Mouse (Mus musculus) liver, adult 2 months (tissue): ENCODE measurements around the gene Trabd2b. TPM values are rescaled to one million over a fixed set of nuclear protein-coding genes. Genes with fewer than 3 reads are reported as not detected.

ENCODE experiments used
- DNase-seq: peaks from one replicate; pipeline ENCODE4 v3.0.0-alpha.2; 2011; ENCODE audit warnings: low read depth, low spot score; ENCODE audit errors: extremely low read depth
- H3K27ac ChIP-seq: fragments of 200-500 bp; replicated peaks from 2 replicates; pipeline ENCODE4 v1.5.1; 2012; ENCODE audit warnings: low read depth, mild to moderate bottlenecking, control low read depth, inconsistent platforms, low read length; ENCODE audit not compliant: insufficient read depth
- H3K27me3 ChIP-seq: fragments of 200-500 bp; 2 replicates; pipeline ENCODE4 v1.6.1; 2012; ENCODE audit warnings: mild to moderate bottlenecking, moderate library complexity, low read length, inconsistent platforms; ENCODE audit not compliant: control insufficient read depth, insufficient read depth
- H3K36me3 ChIP-seq: fragments of 200-500 bp; 2 replicates; pipeline ENCODE4 v1.6.1; 2012; ENCODE audit warnings: low read length, inconsistent platforms; ENCODE audit not compliant: control insufficient read depth, insufficient read depth
- H3K4me1 ChIP-seq: fragments of 200-500 bp; 2 replicates; pipeline ENCODE4 v1.6.1; 2011; ENCODE audit warnings: low read length; ENCODE audit not compliant: control insufficient read depth, insufficient read depth
- H3K4me3 ChIP-seq: fragments of 200-500 bp; 2 replicates; pipeline ENCODE4 v1.5.1; 2011; ENCODE audit warnings: low read depth, mild to moderate bottlenecking, control low read depth, low read length, moderate library complexity; ENCODE audit not compliant: insufficient read depth
- H3K79me2 ChIP-seq: fragments of 200-500 bp; 2 replicates; pipeline ENCODE4 v1.6.1; 2012; ENCODE audit warnings: inconsistent platforms, mild to moderate bottlenecking, low read length, moderate library complexity; ENCODE audit not compliant: control insufficient read depth, insufficient read depth
- H3K9ac ChIP-seq: fragments of 200-500 bp; 2 replicates; pipeline ENCODE4 v1.6.1; 2012; ENCODE audit warnings: low read depth, mild to moderate bottlenecking, control low read depth, inconsistent platforms, low read length
- CTCF ChIP-seq: fragments of 200-500 bp; IDR thresholded peaks from 2 replicates; pipeline ENCODE4 v1.5.1; 2011; ENCODE audit warnings: low read depth, low read length, control low read depth
- POLR2A ChIP-seq: fragments of 200-500 bp; IDR thresholded peaks from 2 replicates; pipeline ENCODE4 v1.6.1; 2011; ENCODE audit warnings: low read length, control low read depth; ENCODE audit not compliant: insufficient read depth; ENCODE audit errors: extremely low read depth
- WGBS: fragments of 180-500 bp; shearing (Covaris S2); methylation state at CpG from one replicate; pipeline ENCODE4 v1.1.7; 2018; 5-methylcytosine and 5-hydroxymethylcytosine counted together
- polyA plus RNA-seq: library from polyadenylated mRNA; depleted of rRNA; stranded (reverse); fragments of >200 nt; gene quantifications from 2 replicates; pipeline ENCODE4 v1.2.3, GENCODE M21; 2012
- total RNA-seq: library from RNA; depleted of rRNA; stranded (reverse); fragments of >200 nt; gene quantifications from 2 replicates; pipeline ENCODE4 v1.2.3, GENCODE M21; 2014

Gene Trabd2b
- total and polyA plus RNA-seq, 2 experiments, result 0.09 to 0.10 TPM

DNA sequence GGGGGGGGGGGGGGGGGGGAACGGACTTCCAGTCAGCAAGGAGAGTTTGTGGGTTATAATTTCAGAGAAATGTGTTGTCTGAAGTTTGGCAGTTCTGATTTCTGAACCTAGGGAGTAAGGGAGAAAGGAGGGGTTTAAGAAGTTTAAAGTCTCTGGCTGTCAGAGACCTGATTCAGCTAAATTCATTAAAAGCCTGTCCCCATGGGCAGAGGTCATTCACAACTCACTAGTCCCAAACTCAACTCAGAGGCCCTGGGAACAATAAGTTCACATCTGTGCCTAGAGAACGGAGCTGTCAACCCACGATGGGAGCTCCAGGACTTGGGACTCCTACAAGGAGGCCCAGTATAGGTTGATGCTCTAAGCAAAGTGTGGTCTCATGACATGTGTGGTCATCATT lies 3.5 kb downstream of the Trabd2b start:
- 73% methylated on average over 3 of the region's 3 CpGs for WGBS

DNA sequence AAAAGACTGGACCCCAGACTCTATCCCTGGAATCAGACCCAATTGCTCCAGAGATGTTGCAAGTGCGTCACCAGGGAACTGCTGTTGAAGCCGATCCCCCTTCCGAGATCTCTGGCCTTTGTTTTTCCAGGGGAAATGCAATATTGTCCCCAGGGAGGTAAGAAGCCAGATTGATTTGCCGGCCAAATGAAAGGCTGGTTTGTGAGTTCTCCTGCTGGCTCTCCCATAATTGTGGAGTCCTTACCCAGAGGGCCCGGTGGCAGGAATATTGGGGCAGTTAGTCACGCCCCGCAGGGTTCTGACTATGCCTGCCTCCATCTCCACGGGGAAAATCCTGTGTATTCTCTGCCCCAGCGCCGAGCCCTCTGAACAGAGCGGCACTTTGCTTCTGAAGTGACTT lies 3.9 kb downstream of the Trabd2b start:
- Histone ChIP-seq H3K9ac (no peak overlapping the region), H3K27me3 (peaks cover 7% of the 10 kb centered on the region; the same call in 1 of the 2 replicates), H3K79me2 (no peaks in the 10 kb centered on the region), H3K4me1 (no peaks in the 10 kb centered on the region), H3K4me3 (no peak overlapping the region), H3K36me3 (no peaks in the 10 kb centered on the region), H3K27ac (no peak overlapping the region)
- 40% methylated on average over 11 of the region's 11 CpGs for WGBS
- TF ChIP-seq CTCF (no peak), POLR2A (no peak)
- no peak for DNase-seq

More for the DNA sequence above, 3.5 kb downstream of the Trabd2b start:
- no peak for DNase-seq
- peaks cover 7% of the 10 kb centered on the region; the same call in 1 of the 2 replicates for H3K27me3 ChIP-seq
- H3K79me2 ChIP-seq, result no peaks in the 10 kb centered on the region
- H3K27ac ChIP-seq, result no peak overlapping the region
- H3K36me3 ChIP-seq, result no peaks in the 10 kb centered on the region
- TF ChIP-seq POLR2A, result no peak
- TF ChIP-seq CTCF, result no peak
- no peak overlapping the region for H3K9ac ChIP-seq
- H3K4me3 ChIP-seq, result no peak overlapping the region
- H3K4me1 ChIP-seq, result no peaks in the 10 kb centered on the region

DNA sequence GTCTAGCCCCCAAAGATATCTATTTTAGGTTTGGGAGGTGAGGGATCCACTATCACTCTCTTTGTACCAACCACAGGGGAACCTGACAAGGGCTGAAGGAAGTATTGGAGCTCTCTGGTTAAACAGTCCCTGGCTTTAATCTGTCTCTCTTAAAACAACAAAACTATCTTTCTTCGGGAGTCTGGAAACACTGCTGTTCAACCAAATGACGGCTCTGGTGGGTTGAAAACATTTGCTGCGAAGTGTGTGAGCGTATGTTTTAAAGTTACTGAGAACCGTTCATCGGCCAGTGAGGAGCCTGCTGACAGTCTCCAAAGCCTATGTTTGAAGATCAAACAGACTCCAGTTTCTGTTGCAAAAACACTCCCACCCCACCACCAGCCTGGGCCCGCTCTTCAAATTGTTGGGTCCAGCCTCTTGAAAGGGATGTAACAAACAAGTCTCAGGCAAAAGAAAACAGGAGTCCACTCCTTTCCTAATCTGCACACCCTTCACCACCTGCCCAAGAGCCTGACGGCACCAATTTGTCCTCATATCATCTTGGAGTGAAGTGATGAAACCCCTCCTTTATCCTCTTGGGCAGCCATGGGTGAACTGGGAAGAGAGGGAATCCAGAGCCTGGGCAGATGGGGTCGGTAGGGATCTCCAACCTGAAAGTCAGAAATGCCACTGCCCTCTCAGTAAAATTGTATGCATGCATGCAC lies 4.6 kb downstream of the Trabd2b start:
- Histone ChIP-seq H3K79me2 (no peaks in the 10 kb centered on the region), H3K27ac (no peak overlapping the region), H3K4me3 (no peak overlapping the region), H3K27me3 (peaks cover 7% of the 10 kb centered on the region; the same call in 1 of the 2 replicates), H3K4me1 (no peaks in the 10 kb centered on the region), H3K9ac (no peak overlapping the region), H3K36me3 (no peaks in the 10 kb centered on the region)
- DNase-seq, result no peak
- no peak for TF ChIP-seq CTCF
- TF ChIP-seq POLR2A, result no peak
- WGBS, result 29% methylated on average over 9 of the region's 9 CpGs

DNA sequence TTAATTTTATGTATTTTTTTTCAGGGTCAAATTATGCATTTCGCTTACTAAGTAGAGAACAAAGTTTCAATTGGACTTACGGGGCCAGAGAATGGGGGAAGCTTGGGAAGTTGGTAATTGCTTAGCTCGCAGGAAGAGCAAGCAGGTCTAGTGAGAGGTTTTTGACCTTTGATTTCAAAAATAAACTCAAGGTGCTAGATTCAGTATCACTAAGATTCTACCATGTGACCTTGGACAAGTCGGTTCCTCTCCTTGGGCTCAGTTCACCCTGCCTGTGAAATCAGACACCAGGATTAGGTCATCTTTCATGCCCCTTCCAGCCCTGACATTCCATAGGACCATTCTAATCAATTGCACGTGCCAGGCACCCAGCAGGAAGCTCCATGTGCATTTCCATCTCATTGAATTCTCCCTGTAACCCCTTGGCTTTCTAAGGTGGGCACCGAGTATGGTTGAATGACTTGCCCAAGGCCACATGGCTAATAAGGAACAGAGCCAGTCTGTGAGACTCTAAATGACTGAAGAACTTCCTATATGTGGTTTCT lies 5.4 kb downstream of the Trabd2b start:
- H3K79me2 ChIP-seq, result no peaks in the 10 kb centered on the region
- no peak overlapping the region for H3K9ac ChIP-seq
- DNase-seq, result no peak
- peaks cover under 1% of the 10 kb centered on the region; the same call in 1 of the 2 replicates for H3K27me3 ChIP-seq
- H3K4me3 ChIP-seq, result no peak overlapping the region
- H3K27ac ChIP-seq, result no peak overlapping the region
- 55% methylated on average over 6 of the region's 6 CpGs for WGBS
- H3K4me1 ChIP-seq, result no peaks in the 10 kb centered on the region; the same call in 1 of the 2 replicates
- H3K36me3 ChIP-seq, result no peaks in the 10 kb centered on the region
- TF ChIP-seq CTCF (no peak), POLR2A (no peak)

DNA sequence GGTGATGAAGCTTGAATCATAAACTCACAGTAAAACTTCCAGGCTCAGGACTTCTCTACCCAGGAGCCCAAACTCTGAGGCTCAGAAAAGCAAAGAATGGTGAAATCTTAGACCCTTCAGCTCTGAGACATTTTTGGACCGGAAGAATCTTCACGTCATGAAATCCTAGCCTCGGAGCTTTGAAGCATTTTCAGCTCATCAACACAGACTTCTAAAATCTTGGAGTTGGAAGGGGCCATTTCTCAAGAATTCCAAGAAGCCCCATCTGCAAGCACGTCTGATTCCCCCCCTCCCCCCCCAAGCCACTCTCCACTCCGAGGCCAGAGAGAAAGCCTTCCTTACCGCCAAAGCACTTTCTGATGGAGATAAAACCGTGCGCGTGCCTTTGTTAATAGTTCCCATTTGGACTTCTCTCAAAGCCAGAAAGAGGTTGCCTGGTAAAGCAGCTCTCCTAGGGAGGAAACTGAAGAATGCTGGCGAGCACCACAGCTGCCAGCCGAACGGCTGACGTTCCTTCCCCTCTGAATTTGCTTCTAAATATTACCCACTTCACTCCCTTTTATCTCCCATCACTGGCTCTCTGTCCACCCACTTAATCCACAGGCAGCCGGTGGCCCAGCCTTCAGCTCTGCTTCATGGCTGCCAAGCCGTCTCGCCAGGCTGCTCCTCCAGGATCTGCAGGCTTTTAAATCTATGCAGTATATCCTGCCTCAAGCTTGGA lies 9.6 kb downstream of the Trabd2b start:
- 54% methylated on average over 16 of the region's 16 CpGs for WGBS

More for the DNA sequence above, 9.6 kb downstream of the Trabd2b start:
- no peak overlapping the region for H3K27ac ChIP-seq
- H3K9ac ChIP-seq, result no peak overlapping the region
- no peaks in the 10 kb centered on the region for H3K27me3 ChIP-seq
- no peak for DNase-seq
- no peaks in the 10 kb centered on the region for H3K79me2 ChIP-seq
- H3K36me3 ChIP-seq, result no peaks in the 10 kb centered on the region
- no peak overlapping the region for H3K4me3 ChIP-seq
- no peak for TF ChIP-seq POLR2A
- no peak for TF ChIP-seq CTCF
- H3K4me1 ChIP-seq, result no peaks in the 10 kb centered on the region; the same call in 1 of the 2 replicates
